Mouse (Mus musculus) heart, postnatal 0 days (tissue): ENCODE data around the gene Zfp82.

ENCODE experiments used
- CTCF ChIP-seq: IDR thresholded peaks from 2 replicates; pipeline ENCODE4 v1.5.1; 2016; ENCODE audit warnings: antibody characterized with exemption, control low read depth, low read depth
- EP300 ChIP-seq: IDR thresholded peaks from 2 replicates; pipeline ENCODE4 v1.6.1; 2016; ENCODE audit warnings: antibody characterized with exemption, low read depth

- TF ChIP-seq CTCF (no peak), EP300 (no peak)
Measured at GRCm38 (mm10) chr7:30122188-30122530, 49.5 kb upstream of the Zfp82 start.
